Mouse (Mus musculus) lung, postnatal 4 days (tissue): ENCODE data around the gene Mief2.

Experiments
- DNase-seq, 2 experiments: peaks; one replicate each; pipeline ENCODE4 v3.0.0; 2021

Mief2 gene

DNA sequence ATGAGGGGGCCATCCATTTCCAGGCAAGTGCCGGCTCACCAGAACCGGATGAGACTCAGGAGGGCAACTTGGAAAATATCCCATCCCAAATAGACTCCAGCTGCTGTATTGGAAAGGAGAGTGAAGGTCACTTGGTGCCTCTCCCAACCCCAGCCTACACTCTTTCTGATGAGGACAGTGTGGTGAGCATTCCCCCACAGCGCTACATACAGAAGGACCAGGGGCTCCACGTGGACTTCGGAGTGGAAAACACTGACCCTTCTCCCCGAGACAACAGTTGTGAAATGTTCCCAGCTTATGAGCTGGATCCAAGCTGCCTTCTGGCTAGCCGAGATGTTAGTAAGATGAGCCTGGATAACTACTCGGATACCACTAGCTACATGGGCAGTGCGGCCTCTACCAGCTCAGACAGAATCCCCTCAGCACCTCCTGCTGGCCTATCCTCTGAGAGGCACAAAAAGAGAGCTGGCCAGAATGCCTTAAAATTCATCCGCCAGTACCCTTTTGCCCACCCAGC, 51.5 kb downstream of the Mief2 start:
- DNase-seq: peak in 1 of 2 experiments; percentile 36
